Mouse (Mus musculus) CH12.LX (cell line): ENCODE data around the gene Oxa1l. TPM values are rescaled to one million over a fixed set of nuclear protein-coding genes. Genes with fewer than 3 reads are reported as not detected.

ENCODE experiments used
- DNase-seq: peaks from one replicate; pipeline ENCODE4 v3.0.0-alpha.2; 2013; ENCODE audit errors: extremely low read depth
- H3K27ac ChIP-seq: 2 replicates; pipeline ENCODE4 v1.5.1; 2012; ENCODE audit warnings: low read depth, mild to moderate bottlenecking, control low read depth, moderate library complexity; ENCODE audit not compliant: insufficient read depth
- H3K27me3 ChIP-seq: replicated peaks from 2 replicates; pipeline ENCODE3; 2012; ENCODE audit warnings: inconsistent platforms
- H3K36me3 ChIP-seq, 2 experiments: replicated peaks in 1 of 2; 2 replicates each; pipeline versions ENCODE3 to v1.6.1; 2012; ENCODE audit warnings: inconsistent platforms in 1 of 2, low read length in 1 of 2, mild to moderate bottlenecking in 1 of 2, mixed read lengths in 1 of 2, moderate library complexity in 1 of 2; ENCODE audit not compliant: control insufficient read depth in 1 of 2, insufficient read depth in 1 of 2
- H3K4me1 ChIP-seq, 2 experiments: 2 replicates each; pipeline ENCODE4 v1.6.1; 2012; ENCODE audit warnings: inconsistent platforms in 1 of 2, moderate library complexity in 1 of 2; ENCODE audit not compliant: insufficient read depth in 2 of 2, control insufficient read depth in 1 of 2
- H3K4me2 ChIP-seq: 2 replicates; pipeline ENCODE4 v1.6.1; 2012; ENCODE audit warnings: low read depth, mild to moderate bottlenecking, control low read depth; ENCODE audit not compliant: poor library complexity, insufficient read depth, severe bottlenecking
- H3K4me3 ChIP-seq, 3 experiments: fragments of 150-350 bp in 1 of 3; sonication (generic) in 1 of 3; replicated peaks in 1 of 3; 2 replicates each; pipeline versions ENCODE3 to v1.5.1; 2011 to 2012; ENCODE audit warnings: low read depth in 2 of 3, low read length in 2 of 3, mild to moderate bottlenecking in 2 of 3, moderate library complexity in 2 of 3, control low read depth in 1 of 3, improper control_type of control experiment in 1 of 3, inconsistent platforms in 1 of 3, mixed read lengths in 1 of 3; ENCODE audit not compliant: poor library complexity in 1 of 3
- H3K79me2 ChIP-seq: replicated peaks from 2 replicates; pipeline ENCODE4 v1.6.1; 2012; ENCODE audit warnings: mild to moderate bottlenecking, moderate library complexity; ENCODE audit not compliant: control insufficient read depth, poor library complexity, insufficient read depth, severe bottlenecking; ENCODE audit errors: extremely low read depth
- H3K9ac ChIP-seq: 2 replicates; pipeline ENCODE4 v1.6.1; 2012; ENCODE audit warnings: low read depth, mild to moderate bottlenecking, control low read depth, moderate library complexity; ENCODE audit not compliant: insufficient read depth
- H3K9me3 ChIP-seq: replicated peaks from 2 replicates; pipeline ENCODE3; 2012; ENCODE audit warnings: low read length, inconsistent platforms, mixed read lengths
- BHLHE40 ChIP-seq: IDR thresholded peaks from 2 replicates; pipeline ENCODE4 v1.6.1; 2011; ENCODE audit warnings: mild to moderate bottlenecking, low read depth, low read length, improper control_type of control experiment
- CHD1 ChIP-seq: IDR thresholded peaks from 2 replicates; pipeline ENCODE4 v1.6.1; 2012; ENCODE audit warnings: low read depth, low read length, improper control_type of control experiment, inconsistent platforms
- CTCF ChIP-seq, 2 experiments: IDR thresholded peaks in 1 of 2; conservative IDR thresholded peaks in 1 of 2; 2 replicates each; pipeline ENCODE4 v1.5.1; 2011 to 2012; ENCODE audit warnings: low read depth in 2 of 2, low read length in 2 of 2, improper control_type of control experiment in 1 of 2, inconsistent platforms in 1 of 2, mild to moderate bottlenecking in 1 of 2, moderate library complexity in 1 of 2
- E2F4 ChIP-seq: IDR thresholded peaks from 2 replicates; pipeline ENCODE4 v1.6.1; 2011; ENCODE audit warnings: low read depth, low read length, improper control_type of control experiment; ENCODE audit not compliant: insufficient replicate concordance
- ELF1 ChIP-seq: IDR thresholded peaks from 2 replicates; pipeline ENCODE4 v1.6.1; 2014; ENCODE audit warnings: low read depth, mild to moderate bottlenecking, inconsistent platforms, low read length, improper control_type of control experiment
- EP300 ChIP-seq: IDR thresholded peaks from 2 replicates; pipeline ENCODE4 v1.6.1; 2011; ENCODE audit warnings: low read length, improper control_type of control experiment
- ETS1 ChIP-seq: conservative IDR thresholded peaks from 2 replicates; pipeline ENCODE4 v1.6.1; 2012; ENCODE audit warnings: low read depth, mild to moderate bottlenecking, inconsistent platforms, low read length, improper control_type of control experiment, moderate library complexity
- GABPA ChIP-seq: IDR thresholded peaks from 2 replicates; pipeline ENCODE4 v1.6.1; 2012; ENCODE audit warnings: low read depth, low read length, improper control_type of control experiment, inconsistent platforms; ENCODE audit not compliant: insufficient replicate concordance
- HCFC1 ChIP-seq: IDR thresholded peaks from 2 replicates; pipeline ENCODE4 v1.6.1; 2012; ENCODE audit warnings: low read depth, mild to moderate bottlenecking, inconsistent platforms, low read length, improper control_type of control experiment
- IRF4 ChIP-seq: IDR thresholded peaks from 2 replicates; pipeline ENCODE4 v1.6.1; 2014; ENCODE audit warnings: low read depth, mild to moderate bottlenecking, inconsistent platforms, low read length, improper control_type of control experiment
- JUN ChIP-seq: IDR thresholded peaks from 2 replicates; pipeline ENCODE4 v1.6.1; 2011; ENCODE audit warnings: low read depth, mild to moderate bottlenecking, low read length, improper control_type of control experiment, moderate library complexity; ENCODE audit not compliant: insufficient read depth
- JUND ChIP-seq: conservative IDR thresholded peaks from 2 replicates; pipeline ENCODE4 v1.6.1; 2011; ENCODE audit warnings: low read depth, low read length, improper control_type of control experiment
- MAFK ChIP-seq: IDR thresholded peaks from 2 replicates; pipeline ENCODE4 v1.6.1; 2011; ENCODE audit warnings: low read length, improper control_type of control experiment; ENCODE audit not compliant: insufficient replicate concordance
- MAX ChIP-seq: IDR thresholded peaks from 2 replicates; pipeline ENCODE4 v1.6.1; 2011; ENCODE audit warnings: low read length, improper control_type of control experiment
- MXI1 ChIP-seq: IDR thresholded peaks from 2 replicates; pipeline ENCODE4 v1.6.1; 2011; ENCODE audit warnings: mild to moderate bottlenecking, low read depth, low read length, improper control_type of control experiment
- MYC ChIP-seq: IDR thresholded peaks from 2 replicates; pipeline ENCODE4 v1.6.1; 2011; ENCODE audit warnings: low read depth, mild to moderate bottlenecking, improper control_type of control experiment, low read length
- NELFE ChIP-seq: IDR thresholded peaks from 2 replicates; pipeline ENCODE4 v1.6.1; 2011; ENCODE audit warnings: low read depth, low read length, improper control_type of control experiment
- NRF1 ChIP-seq: IDR thresholded peaks from 2 replicates; pipeline ENCODE4 v1.6.1; 2014; ENCODE audit warnings: low read depth, mild to moderate bottlenecking, inconsistent platforms, low read length, improper control_type of control experiment, moderate library complexity
- POLR2A ChIP-seq: IDR thresholded peaks from 2 replicates; pipeline ENCODE4 v1.6.1; 2011; ENCODE audit warnings: low read depth, mild to moderate bottlenecking, improper control_type of control experiment, low read length
- SIN3A ChIP-seq: IDR thresholded peaks from 2 replicates; pipeline ENCODE4 v1.6.1; 2012; ENCODE audit warnings: low read length, improper control_type of control experiment, inconsistent platforms
- SMC3 ChIP-seq: IDR thresholded peaks from 2 replicates; pipeline ENCODE4 v1.6.1; 2011; ENCODE audit warnings: low read depth, low read length, improper control_type of control experiment
- TBP ChIP-seq: conservative IDR thresholded peaks from 2 replicates; pipeline ENCODE4 v1.6.1; 2011; ENCODE audit warnings: low read depth, low read length, improper control_type of control experiment
- TCF12 ChIP-seq: IDR thresholded peaks from 2 replicates; pipeline ENCODE4 v1.6.1; 2014; ENCODE audit warnings: low read depth, mild to moderate bottlenecking, inconsistent platforms, low read length, improper control_type of control experiment
- ZC3H11A ChIP-seq: IDR thresholded peaks from 2 replicates; pipeline ENCODE4 v1.6.1; 2012; ENCODE audit warnings: low read depth, mild to moderate bottlenecking, inconsistent platforms, low read length, improper control_type of control experiment
- ZKSCAN1 ChIP-seq: IDR thresholded peaks from 2 replicates; pipeline ENCODE4 v1.6.1; 2012; ENCODE audit warnings: low read depth, inconsistent platforms, low read length, improper control_type of control experiment, borderline replicate concordance
- dilution Hi-C: fragments of 300-500 bp; cut with MboI; formaldehyde crosslinking; loops from 2 replicates; pipeline ENCODE4 v1.14.3; 2020; ENCODE audit warnings: low sequenced_read_pairs; ENCODE audit not compliant: extremely low pct_unique_long_range_greater_than_20kb, extremely low pct_ligation_motif_present
- in situ Hi-C: fragments of 300-500 bp; cut with MboI; formaldehyde crosslinking; loops from 3 replicates; pipeline ENCODE4 v1.14.3; 2019; ENCODE audit warnings: low sequenced_read_pairs, low pct_ligation_motif_present, low pct_unique_long_range_greater_than_20kb, mixed read lengths
- polyA plus RNA-seq: library from polyadenylated mRNA; unstranded; fragments of >175 nt; gene quantifications from 2 replicates; pipeline ENCODE4 v1.2.1, GENCODE M21; 2012; ENCODE audit warnings: low read depth; ENCODE audit not compliant: insufficient read length
- total RNA-seq, 2 experiments: library from RNA; depleted of rRNA; stranded (reverse); fragments of 300-350 nt in 1 of 2; fragments of >200 nt in 1 of 2; gene quantifications; 2 replicates each; pipeline ENCODE4 v1.2.3; 2012 to 2014

Oxa1l gene
- total and polyA plus RNA-seq, 3 experiments, result 34.7 to 111 (median 38.8) TPM

GRCm38 (mm10) chr14:54383355-54383771 is 22.7 kb downstream of the Oxa1l start:
- DNase-seq, result no peak
- peaks cover 33% of the 10 kb centered on the region for H3K79me2 ChIP-seq
- dilution Hi-C loops, result no loop called here
- H3K27me3 ChIP-seq, result no peaks in the 10 kb centered on the region
- no peak overlapping the region for H3K4me3 ChIP-seq
- no peaks in the 10 kb centered on the region for H3K9me3 ChIP-seq
- in situ Hi-C loops, result no loop called here
- H3K27ac ChIP-seq, result no peak overlapping the region
- H3K4me2 ChIP-seq, result no peak overlapping the region
- peaks cover 23 to 79% of the 10 kb centered on the region in 2 experiments for H3K4me1 ChIP-seq
- peaks cover 23 to 56% of the 10 kb centered on the region in 2 experiments for H3K36me3 ChIP-seq
- TF ChIP-seq NRF1, result no peak
- TF ChIP-seq, all 38 proteins: peak for 0
- no peak overlapping the region for H3K9ac ChIP-seq

- H3K79me2 ChIP-seq, result peaks cover 38% of the 10 kb centered on the region
- DNase-seq, result no peak
- no peak overlapping the region for H3K4me2 ChIP-seq
- H3K27ac ChIP-seq, result no peak overlapping the region
- H3K27me3 ChIP-seq, result no peaks in the 10 kb centered on the region
- dilution Hi-C loops, result no loop called here
- no peak overlapping the region for H3K9ac ChIP-seq
- no peak for TF ChIP-seq POLR2A
- TF ChIP-seq ZKSCAN1, result no peak
- TF ChIP-seq E2F4, result no peak
- in situ Hi-C loops, result no loop called here
- H3K36me3 ChIP-seq, result peaks cover 23 to 58% of the 10 kb centered on the region in 2 experiments
- H3K9me3 ChIP-seq, result no peaks in the 10 kb centered on the region
- H3K4me3 ChIP-seq, result no peak overlapping the region
- peaks cover 23 to 69% of the 10 kb centered on the region in 2 experiments for H3K4me1 ChIP-seq
Measured at GRCm38 (mm10) chr14:54384396-54384795, 23.8 kb downstream of the Oxa1l start.

- peak; percentile 82 for DNase-seq
- Histone ChIP-seq H3K36me3 (peaks cover 23 to 54% of the 10 kb centered on the region in 2 experiments), H3K9ac (peak overlapping the region; percentile 9; the same call in 1 of the 2 replicates), H3K4me1 (peaks cover 25 to 75% of the 10 kb centered on the region in 2 experiments), H3K27me3 (no peaks in the 10 kb centered on the region), H3K27ac (peak overlapping the region; percentile 56), H3K4me3 (no peak overlapping the region), H3K9me3 (no peaks in the 10 kb centered on the region), H3K79me2 (peaks cover 41% of the 10 kb centered on the region), H3K4me2 (peak overlapping the region; percentile 45; the same call in 1 of the 2 replicates)
- dilution Hi-C loops, result no loop called here
- TF ChIP-seq ELF1 (peak; percentile 46; the same call in 1 of the 2 replicates), MXI1 (peak; percentile 70; the same call in 1 of the 2 replicates), BHLHE40 (peak; percentile 86), SIN3A (peak; percentile 82), CTCF (conservative IDR thresholded peaks at IDR 0.05 in 1 of 2, IDR thresholded peaks at IDR 0.05 in 1 of 2; ENCODE audit: low read depth in 2 of 2, low read length in 2 of 2) (no peak), JUN (peak; percentile 59), GABPA (no peak), SMC3 (no peak), MAFK (0 out of 2 replicates have a peak, but pooled peaks have one; percentile 33), CHD1 (0 out of 2 replicates have a peak, but pooled peaks have one; percentile 16), IRF4 (peak; percentile 89), HCFC1 (peak; percentile 49; the same call in 1 of the 2 replicates), NELFE (no peak), TCF12 (peak; percentile 45; the same call in 1 of the 2 replicates), EP300 (peak; percentile 71), ETS1 (peak; percentile 78), TBP (0 out of 2 replicates have a peak, but pooled peaks have one; percentile 24), MYC (peak; percentile 90), ZC3H11A (no peak), JUND (peak; percentile 70), MAX (peak; percentile 87)
- TF ChIP-seq, all 38 proteins: peak for 16
- in situ Hi-C loops, result no loop called here
Measured at GRCm38 (mm10) chr14:54385968-54386618, 25.5 kb downstream of the Oxa1l start.
